Mouse (Mus musculus) bone marrow macrophage, adult 2 months (primary cell): Measurements from ENCODE around the gene Gsap.
"Not testable (repeated sequence)": the region's sequence is repeated elsewhere in the genome, so short reads cannot be mapped to it uniquely, and the experiment has no call there.

Source experiments
- CTCF ChIP-seq: IDR thresholded peaks from 2 replicates; pipeline ENCODE4 v1.5.1; 2012; ENCODE audit warnings: low read depth, mild to moderate bottlenecking, low read length, moderate library complexity
- POLR2A ChIP-seq: IDR thresholded peaks from 2 replicates; pipeline ENCODE4 v1.6.1; 2012; ENCODE audit warnings: mild to moderate bottlenecking, low read depth, low read length, borderline replicate concordance

DNA sequence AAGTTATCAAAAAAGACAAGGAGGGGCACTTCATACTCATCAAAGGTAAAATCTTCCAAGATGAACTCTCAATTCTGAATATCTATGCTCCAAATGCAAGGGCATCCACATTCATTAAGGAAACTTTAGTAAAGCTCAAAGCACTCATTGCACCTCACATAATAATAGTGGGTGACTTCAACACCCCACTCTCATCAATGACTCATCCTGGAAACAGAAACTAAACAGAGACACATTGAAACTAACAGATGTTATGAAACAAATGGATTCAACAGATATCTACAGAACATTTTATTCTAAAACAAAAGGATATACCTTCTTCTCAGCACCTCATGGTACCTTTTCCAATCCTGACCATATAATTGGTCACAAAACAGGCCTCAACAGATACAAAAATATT, 156.2 kb downstream of the Gsap start:
- not testable (repeated sequence) for TF ChIP-seq POLR2A, CTCF
